Mouse (Mus musculus): ENCODE data around the gene Kcnab2. TPM values are rescaled to one million over a fixed set of nuclear protein-coding genes. Genes with fewer than 3 reads are reported as not detected.

The Kcnab2 gene
- total RNA-seq (2012; rRNA removed) (82.6 and 82.9 TPM in 2 replicates), polyA plus RNA-seq (2012; ENCODE audit: insufficient read depth in 1 of 2, insufficient read length in 2 of 2, low read depth in 1 of 2, low replicate concordance in 2 of 2, missing spikeins in 1 of 2) (100 to 1,000 TPM in 1 of 2 experiments, not detected in 1; 118 TPM)

DNA sequence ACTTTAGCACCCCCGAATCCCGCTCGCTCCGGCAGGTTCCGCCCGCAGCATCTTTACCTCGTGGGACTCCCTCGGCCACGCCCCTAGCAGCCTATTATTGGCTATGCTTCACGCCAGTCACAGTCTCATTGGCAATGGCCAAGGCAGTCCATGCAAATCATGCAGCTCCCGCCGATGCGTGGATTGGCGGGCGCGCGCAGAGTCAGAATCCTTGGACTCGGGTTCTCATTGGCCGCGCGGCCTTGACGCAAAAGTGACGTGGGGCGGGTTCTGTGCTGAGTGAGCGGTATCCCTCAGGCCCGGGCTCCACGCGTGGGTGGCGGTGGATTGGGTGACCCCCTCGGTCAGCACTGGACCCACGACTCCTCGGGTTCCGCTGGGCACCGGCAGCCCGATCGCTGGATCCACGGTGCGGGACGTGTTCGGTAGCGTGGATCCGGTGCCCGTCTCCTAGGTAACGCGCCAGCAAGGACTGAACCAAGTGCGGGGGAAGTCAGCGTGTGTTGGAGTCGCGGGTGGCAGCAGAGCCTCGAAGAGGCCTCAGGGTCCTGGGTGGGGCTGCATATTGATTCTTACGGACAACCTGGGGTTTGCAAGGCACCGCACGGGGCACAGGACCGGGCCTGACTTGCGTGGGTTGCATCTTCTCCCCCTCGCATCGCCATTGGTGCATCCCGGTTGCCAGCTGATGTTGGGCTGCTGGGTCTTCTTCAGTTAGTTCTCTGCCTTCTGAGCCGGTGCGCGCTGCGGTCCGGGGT is at the start of gene Kcnab2:
Gene Kcnab2, minus strand, starts transcription at position 406 of the 758 bp plus-strand sequence.
- no peaks in the 10 kb centered on the region for H3K9me3 ChIP-seq (replicated peaks; ENCODE audit: insufficient read depth, low read length)
- H3K36me3 ChIP-seq (ENCODE audit: control insufficient read depth in 1 of 2, insufficient read depth in 2 of 2, low read length in 2 of 2): no peaks in the 10 kb centered on the region
- H3K9ac ChIP-seq (ENCODE audit: control insufficient read depth, low read depth, low read length, poor library complexity, severe bottlenecking): no peak within 1 kb of the TSS
- H3K4me1 ChIP-seq (ENCODE audit: control insufficient read depth in 1 of 2, insufficient read depth in 2 of 2, low read length in 2 of 2): no peaks in the 10 kb centered on the region
- TF ChIP-seq E2F4 (IDR thresholded peaks at IDR 0.05; ENCODE audit: borderline replicate concordance, low read depth, low read length) (no peak), USF2 (IDR thresholded peaks at IDR 0.05; ENCODE audit: borderline replicate concordance in 1 of 2, insufficient read depth in 1 of 2, low read depth in 1 of 2, low read length in 2 of 2) (no peak), MXI1 (IDR thresholded peaks at IDR 0.05; ENCODE audit: low read depth, low read length) (no peak), TAL1 (IDR thresholded peaks at IDR 0.05; ENCODE audit: low read length) (no peak), POLR2A (IDR thresholded peaks at IDR 0.05; ENCODE audit: control insufficient read depth in 1 of 2, insufficient read depth in 1 of 2, low read depth in 1 of 2, low read length in 2 of 2, poor library complexity in 1 of 2) (no peak), MEF2A (IDR thresholded peaks at IDR 0.05; ENCODE audit: extremely low read depth, insufficient replicate concordance, low read depth, low read length, poor library complexity, severe bottlenecking) (no peak), GATA1 (IDR thresholded peaks at IDR 0.05; ENCODE audit: low read depth, low read length) (no peak), NELFE (IDR thresholded peaks at IDR 0.05; ENCODE audit: low read depth, low read length) (no peak), BHLHE40 (IDR thresholded peaks at IDR 0.05; ENCODE audit: borderline replicate concordance, low read depth, low read length) (no peak), MAZ (IDR thresholded peaks at IDR 0.05; ENCODE audit: low read depth, low read length) (no peak), TCF12 (IDR thresholded peaks at IDR 0.05; ENCODE audit: low read depth, low read length) (no peak), JUND (IDR thresholded peaks at IDR 0.05; ENCODE audit: low read depth, low read length) (no peak), KAT2A (conservative IDR thresholded peaks at IDR 0.05; ENCODE audit: low read depth, low read length) (no peak), MYC (IDR thresholded peaks at IDR 0.05; ENCODE audit: low read depth, low read length) (no peak), GABPA (IDR thresholded peaks at IDR 0.05; ENCODE audit: low read depth, low read length) (no peak), POLR2AphosphoS2 (IDR thresholded peaks at IDR 0.05; ENCODE audit: low read length) (no peak), CHD2 (IDR thresholded peaks at IDR 0.05; ENCODE audit: low read length) (no peak)
- no peaks in the 10 kb centered on the region for H3K79me2 ChIP-seq (ENCODE audit: control insufficient read depth, insufficient read depth, low read length, poor library complexity)
- DNase-seq (ENCODE audit: low read depth, low spot score): no peak
- H3K4me3 ChIP-seq (ENCODE audit: control insufficient read depth in 1 of 2, insufficient read depth in 1 of 2, low read depth in 2 of 2, low read length in 2 of 2): no peak within 1 kb of the TSS
- no peak within 1 kb of the TSS for H3K27ac ChIP-seq (ENCODE audit: control insufficient read depth, low read depth, low read length)
- H3K27me3 ChIP-seq (ENCODE audit: control insufficient read depth in 1 of 2, insufficient read depth in 2 of 2, low read length in 2 of 2): no peaks in the 10 kb centered on the region

DNA sequence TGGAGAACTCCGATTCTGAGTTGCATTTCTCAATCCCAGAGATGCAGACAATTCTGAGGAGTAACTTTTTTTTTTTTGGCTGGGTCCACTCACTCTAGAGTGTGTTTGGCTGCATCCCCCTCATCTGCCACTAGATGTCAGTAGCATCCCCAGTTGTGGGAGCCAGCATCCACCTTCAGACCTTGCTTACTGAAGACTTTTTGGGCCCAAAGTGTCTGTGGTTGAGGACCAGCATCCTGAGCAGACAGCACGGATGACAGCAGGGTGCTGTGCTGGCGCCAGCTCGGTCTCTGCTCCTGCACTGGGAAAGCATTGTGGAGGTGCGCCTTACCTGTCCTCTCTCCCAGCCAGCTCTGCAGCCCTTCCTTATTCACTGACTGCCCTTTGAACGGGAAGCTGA is 42.4 kb upstream of the Kcnab2 start:
- Histone ChIP-seq H3K9me3 (replicated peaks; ENCODE audit: insufficient read depth, low read length) (no peaks in the 10 kb centered on the region), H3K27ac (ENCODE audit: control insufficient read depth, low read depth, low read length) (no peak overlapping the region), H3K79me2 (ENCODE audit: control insufficient read depth, insufficient read depth, low read length, poor library complexity) (no peaks in the 10 kb centered on the region), H3K4me1 (ENCODE audit: control insufficient read depth in 1 of 2, insufficient read depth in 2 of 2, low read length in 2 of 2) (no peaks in the 10 kb centered on the region), H3K4me3 (ENCODE audit: control insufficient read depth in 1 of 2, insufficient read depth in 1 of 2, low read depth in 2 of 2, low read length in 2 of 2) (no peak overlapping the region), H3K9ac (ENCODE audit: control insufficient read depth, low read depth, low read length, poor library complexity, severe bottlenecking) (no peak overlapping the region), H3K27me3 (ENCODE audit: control insufficient read depth in 1 of 2, insufficient read depth in 2 of 2, low read length in 2 of 2) (no peaks in the 10 kb centered on the region), H3K36me3 (ENCODE audit: control insufficient read depth in 1 of 2, insufficient read depth in 2 of 2, low read length in 2 of 2) (no peaks in the 10 kb centered on the region)
- peak; percentile 9 for DNase-seq (ENCODE audit: low read depth, low spot score)
- no peak for TF ChIP-seq USF1 (IDR thresholded peaks at IDR 0.05; ENCODE audit: low read depth, low read length)
- TF ChIP-seq GABPA (IDR thresholded peaks at IDR 0.05; ENCODE audit: low read depth, low read length): no peak
- TF ChIP-seq UBTF (IDR thresholded peaks at IDR 0.05; ENCODE audit: borderline replicate concordance, insufficient read depth, low read depth, low read length): no peak
- TF ChIP-seq ZNF384 (IDR thresholded peaks at IDR 0.05; ENCODE audit: low read depth, low read length): 0 out of 2 replicates have a peak, but pooled peaks have one; percentile 11
- no peak for TF ChIP-seq NELFE (IDR thresholded peaks at IDR 0.05; ENCODE audit: low read depth, low read length)
- peak; percentile 42 to 66 (median 65) for TF ChIP-seq CTCF (IDR thresholded peaks at IDR 0.05 in 2 of 3, conservative IDR thresholded peaks at IDR 0.05 in 1 of 3; ENCODE audit: control insufficient read depth in 1 of 3, insufficient read depth in 1 of 3, low read depth in 2 of 3, low read length in 3 of 3, poor library complexity in 1 of 3, severe bottlenecking in 1 of 3)
- no peak for TF ChIP-seq RCOR1 (IDR thresholded peaks at IDR 0.05; ENCODE audit: low read depth, low read length)
- no peak for TF ChIP-seq E2F4 (IDR thresholded peaks at IDR 0.05; ENCODE audit: borderline replicate concordance, low read depth, low read length)
- no peak for TF ChIP-seq POLR2AphosphoS5 (IDR thresholded peaks at IDR 0.05; ENCODE audit: borderline replicate concordance, low read depth, low read length)
- TF ChIP-seq POLR2AphosphoS2 (IDR thresholded peaks at IDR 0.05; ENCODE audit: low read length): no peak
- no peak for TF ChIP-seq BHLHE40 (IDR thresholded peaks at IDR 0.05; ENCODE audit: borderline replicate concordance, low read depth, low read length)
- no peak for TF ChIP-seq CHD1 (IDR thresholded peaks at IDR 0.05; ENCODE audit: low read depth, low read length)
- no peak for TF ChIP-seq MAFK (IDR thresholded peaks at IDR 0.05; ENCODE audit: borderline replicate concordance, low read depth, low read length)
- TF ChIP-seq ZC3H11A (IDR thresholded peaks at IDR 0.05; ENCODE audit: low read depth, low read length): no peak
- TF ChIP-seq RAD21 (IDR thresholded peaks at IDR 0.05; ENCODE audit: low read depth, low read length): peak; percentile 42
- no peak for TF ChIP-seq ZMIZ1 (IDR thresholded peaks at IDR 0.05; ENCODE audit: low read depth, low read length)
- no peak for TF ChIP-seq MAX (IDR thresholded peaks at IDR 0.05; ENCODE audit: low read length)
- TF ChIP-seq ZKSCAN1 (IDR thresholded peaks at IDR 0.05; ENCODE audit: low read depth, low read length): no peak
